Mouse (Mus musculus) cerebellum, postnatal 36 days (tissue): ENCODE measurements around the gene Trim46.

ENCODE experiments used
- DNase-seq, 2 experiments: peaks; one replicate each; pipeline ENCODE4 v3.0.0; 2021 to 2022; ENCODE audit warnings: mixed read lengths in 2 of 2

Trim46 gene

DNA sequence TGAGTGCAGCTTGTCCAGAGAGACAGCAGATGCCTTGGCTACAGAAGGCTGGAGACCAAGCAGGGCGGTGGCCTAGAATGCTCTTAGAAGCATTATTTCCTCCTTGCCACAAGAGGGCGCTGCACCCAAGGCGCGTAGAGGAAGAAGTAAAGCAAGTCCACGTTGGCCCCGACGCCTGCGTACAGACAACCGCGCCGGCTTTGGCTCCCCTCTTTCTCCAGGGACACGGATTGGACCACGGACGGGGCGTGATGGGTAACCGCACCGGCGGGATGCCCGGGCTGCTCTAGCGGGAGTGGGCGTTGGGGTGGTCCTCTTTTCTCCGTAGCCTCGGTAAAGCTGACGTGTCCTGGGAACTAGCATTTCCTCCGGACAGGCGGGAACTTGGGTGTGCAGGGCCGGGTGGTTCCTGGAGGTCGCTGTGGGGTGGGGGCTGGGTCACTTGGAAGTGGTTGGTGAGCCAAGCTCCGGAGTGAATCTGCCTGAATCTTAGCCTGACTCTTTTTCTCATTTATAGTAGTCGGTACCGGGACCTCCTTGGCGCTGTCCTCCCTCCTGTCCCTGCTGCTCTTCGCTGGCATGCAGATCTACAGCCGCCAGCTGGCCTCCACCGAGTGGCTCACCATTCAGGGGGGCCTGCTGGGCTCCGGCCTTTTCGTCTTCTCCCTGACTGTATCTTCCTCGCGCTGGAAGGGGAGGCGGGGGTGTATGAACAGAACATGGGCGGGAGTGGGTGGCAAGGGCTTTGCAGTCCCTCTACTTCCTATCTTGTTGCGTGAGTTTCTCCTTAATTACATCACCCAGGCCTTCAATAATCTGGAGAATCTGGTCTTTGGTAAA, at the start of gene Trim46:
Gene Trim46, minus strand, starts transcription at position 49 of the 840 bp plus-strand sequence.
- DNase-seq, result peak; percentile 92 to 94

DNA sequence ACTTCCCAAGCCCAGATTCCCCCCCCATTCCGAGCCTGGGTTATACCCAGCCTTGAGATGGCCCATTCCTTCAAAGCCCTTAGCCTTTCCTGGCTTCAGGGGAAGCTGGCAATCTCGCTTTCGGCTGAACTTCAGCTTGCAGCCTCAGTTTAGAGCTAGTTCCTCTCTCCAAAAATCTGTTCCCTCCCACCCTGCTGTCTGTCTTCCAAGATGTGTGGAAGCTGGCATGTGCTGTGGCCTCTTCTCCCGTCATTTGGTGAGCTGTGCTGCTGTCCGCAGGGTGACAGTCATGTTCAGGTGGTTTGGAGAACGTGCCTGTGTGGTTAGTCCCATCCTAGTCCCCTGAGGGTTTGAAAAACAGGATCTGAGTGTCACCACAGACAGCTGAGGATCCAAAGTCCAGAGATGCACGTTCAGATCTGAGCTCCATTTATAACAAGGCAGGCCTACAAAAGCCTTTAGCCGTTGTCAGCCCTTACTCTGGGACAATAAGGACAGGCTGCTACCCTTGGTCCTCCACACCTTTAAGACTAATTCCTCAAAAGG, 49.6 kb upstream of the Trim46 start:
- no peak for DNase-seq

DNA sequence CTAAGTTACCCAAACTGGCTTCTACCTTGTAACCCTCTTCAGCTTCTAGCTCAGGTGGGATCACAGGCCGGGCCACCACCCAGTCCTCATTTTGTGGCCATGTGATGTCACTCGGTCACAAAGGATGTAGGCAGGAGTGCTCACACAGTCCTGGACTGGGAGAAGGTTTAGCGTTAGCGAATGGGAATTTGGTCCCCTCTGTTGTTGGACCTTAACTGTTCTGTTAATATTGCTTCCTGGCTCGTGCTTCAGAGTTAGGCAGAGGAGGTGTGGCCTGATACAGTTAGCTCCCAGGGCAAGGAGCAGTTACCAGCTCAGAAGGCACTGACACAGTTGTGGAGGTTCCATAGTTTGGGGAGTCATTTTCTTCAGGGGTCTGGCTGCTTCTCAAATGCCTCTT, 48.1 kb upstream of the Trim46 start:
- DNase-seq, result no peak

DNA sequence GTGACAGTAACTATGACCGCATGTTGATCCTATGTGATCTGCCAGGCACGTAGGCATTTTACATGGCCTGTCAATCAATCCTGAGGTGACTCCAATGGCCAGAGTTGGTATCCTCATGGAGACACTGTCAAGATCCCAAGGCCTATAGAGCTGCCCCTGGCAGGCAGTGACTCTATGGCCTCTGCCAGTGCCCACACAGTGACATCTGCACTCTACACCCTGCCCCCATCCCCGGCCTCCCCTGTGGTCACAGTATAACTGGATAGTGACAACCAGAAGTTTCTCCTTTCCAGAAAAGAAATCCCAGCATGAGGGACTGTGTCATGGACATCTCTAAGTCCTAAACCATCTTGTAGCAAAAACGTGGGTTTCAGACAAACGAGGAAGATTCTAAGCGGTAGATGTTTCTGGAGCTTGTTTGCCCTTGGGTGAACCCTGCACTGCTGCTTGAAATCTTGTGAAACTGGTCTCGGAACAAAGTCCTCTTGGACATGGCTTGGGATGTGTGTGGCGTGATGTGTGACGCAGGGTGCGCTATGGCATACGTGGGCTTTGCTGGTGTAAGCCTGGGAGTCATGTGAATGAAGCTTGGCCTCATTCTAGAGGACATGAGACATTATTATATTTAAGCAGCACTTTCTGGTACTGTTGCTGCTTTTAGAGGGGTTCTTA, 47.3 kb upstream of the Trim46 start:
- DNase-seq, result no peak

DNA sequence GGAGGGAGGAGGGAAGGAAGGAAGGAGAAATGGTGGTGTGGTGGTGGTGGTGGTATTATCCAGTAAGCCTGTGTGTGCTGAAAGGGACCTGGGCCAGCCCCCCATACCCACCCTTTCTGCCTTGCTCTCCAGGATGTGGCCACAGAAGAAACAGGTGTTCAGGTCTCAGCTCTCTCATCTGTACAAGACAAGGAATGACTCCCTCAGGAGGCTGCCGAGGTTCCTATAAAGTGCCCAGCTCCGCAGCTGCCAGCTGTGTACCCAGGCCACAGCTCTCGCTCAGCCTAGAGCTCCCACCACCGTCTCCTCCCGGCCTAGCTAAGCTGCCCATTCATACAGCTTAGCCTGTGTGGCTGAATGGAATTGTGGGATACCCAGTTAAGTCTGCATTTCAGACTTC, 46.2 kb upstream of the Trim46 start:
- DNase-seq, result no peak

DNA sequence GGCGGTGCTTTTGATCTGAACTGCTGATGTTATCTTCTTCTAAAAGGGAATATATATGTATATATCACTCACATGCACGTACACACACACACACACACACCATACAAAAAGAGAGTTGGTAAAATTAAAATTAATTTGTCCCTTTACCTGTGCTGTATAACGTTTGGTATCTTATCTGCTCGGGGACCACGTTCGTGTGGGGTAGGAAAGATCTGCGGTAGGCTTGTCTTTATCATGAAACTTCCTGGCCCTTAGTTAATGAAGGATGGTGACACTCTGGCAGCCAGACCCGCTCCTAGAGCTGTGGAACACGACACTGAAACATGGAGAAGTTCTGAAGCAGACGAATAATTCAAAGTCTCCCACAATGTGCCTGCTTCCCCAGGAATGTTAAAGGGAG, 45.8 kb upstream of the Trim46 start:
- no peak for DNase-seq

DNA sequence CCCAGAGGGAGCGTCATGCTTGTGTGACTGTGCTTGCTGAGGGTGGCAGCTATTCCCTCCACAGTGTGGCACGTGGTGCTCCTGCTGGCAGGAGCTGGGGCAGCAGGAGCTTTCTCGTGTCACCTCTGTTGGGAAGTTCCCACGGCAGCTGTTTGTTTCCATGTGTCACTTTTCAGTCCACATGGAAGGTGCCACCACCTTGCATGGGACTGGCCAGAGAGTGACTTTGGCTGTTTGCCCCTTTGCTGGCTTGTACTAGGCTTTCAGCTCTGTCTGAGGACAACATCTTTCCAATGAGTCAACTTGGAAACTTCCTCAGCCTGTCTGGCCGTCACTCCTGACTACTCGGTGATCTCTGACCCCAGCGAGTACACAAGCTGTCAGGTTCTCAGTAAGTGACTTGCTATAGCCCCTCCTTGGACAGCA, 42.4 kb upstream of the Trim46 start:
- DNase-seq, result no peak

DNA sequence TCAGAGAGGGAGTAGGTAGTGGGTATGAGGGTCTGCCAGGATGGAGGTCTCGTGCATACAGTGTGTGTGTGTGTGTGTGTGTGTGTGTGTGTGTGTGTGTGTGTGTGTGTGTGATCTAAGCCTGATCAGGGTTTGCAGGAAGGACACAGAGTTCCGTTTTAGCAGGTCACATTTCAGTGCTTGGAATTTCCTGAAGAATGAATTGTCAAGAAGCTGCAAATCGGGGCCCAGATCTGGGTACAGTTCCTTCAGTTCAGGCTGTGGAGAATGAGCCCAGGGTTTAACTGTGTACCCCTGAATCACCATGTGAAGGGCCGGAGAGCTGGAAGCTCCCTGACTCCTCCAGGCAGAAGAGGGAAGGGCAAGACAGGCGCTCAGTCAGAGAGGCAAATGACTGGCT, 41.2 kb upstream of the Trim46 start:
- DNase-seq, result no peak

DNA sequence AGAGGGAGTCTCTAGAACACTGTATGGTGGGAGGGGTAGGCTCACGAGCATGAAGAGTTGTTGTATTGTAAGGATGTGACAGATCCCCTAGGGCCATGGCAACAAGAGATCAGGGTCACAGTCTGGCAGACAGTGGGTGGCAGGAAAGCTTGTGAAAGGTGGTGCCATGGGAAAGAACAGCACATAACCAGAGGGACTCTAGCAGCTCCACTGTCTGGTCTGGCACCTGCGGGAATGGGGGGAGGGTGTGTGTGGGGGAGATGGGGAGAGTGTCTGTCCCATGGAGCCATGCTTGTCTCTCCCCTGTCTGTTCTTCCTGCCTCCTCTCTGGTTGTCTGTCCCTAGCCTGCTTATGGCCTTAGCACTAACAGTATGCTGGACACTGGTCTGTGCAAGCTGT, 39.4 kb upstream of the Trim46 start:
- DNase-seq, result no peak

DNA sequence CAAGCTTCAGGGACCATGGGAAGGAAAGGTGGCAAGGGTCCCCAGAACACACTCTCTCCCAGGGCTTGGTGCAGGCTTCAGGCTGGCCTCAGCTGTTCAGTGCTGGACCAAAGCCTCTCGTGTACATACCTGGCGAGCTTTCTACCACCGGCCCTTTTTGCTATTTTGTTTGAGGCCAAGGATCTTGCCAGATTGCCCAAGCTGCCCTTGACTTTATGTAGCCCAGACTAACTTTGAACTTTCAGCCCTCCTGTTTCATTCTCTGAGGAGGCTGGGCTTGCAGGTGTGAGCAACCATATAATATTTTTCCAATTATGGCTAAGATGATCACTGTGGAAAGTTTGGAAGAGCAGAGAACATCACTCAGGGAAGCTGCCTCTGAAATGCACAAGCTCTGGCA, 38.2 kb upstream of the Trim46 start:
- no peak for DNase-seq

DNA sequence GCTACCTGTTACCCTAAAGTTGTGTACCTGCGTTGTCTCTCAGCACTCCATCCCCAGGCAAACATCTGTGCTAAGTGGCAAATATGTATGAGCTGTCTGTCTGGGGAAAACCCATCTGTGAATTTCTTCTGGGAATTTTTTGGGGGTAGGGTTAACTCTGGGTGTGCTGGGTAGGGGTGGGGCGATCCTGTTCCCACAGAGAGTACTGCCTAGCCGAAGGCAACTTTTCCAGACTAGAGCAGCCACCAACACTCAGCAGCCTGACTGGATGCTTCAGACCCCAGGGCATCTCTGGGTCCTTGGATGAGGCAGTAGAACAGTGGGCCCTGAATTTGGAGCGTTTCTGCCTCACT, 36.2 kb upstream of the Trim46 start:
- no peak for DNase-seq

DNA sequence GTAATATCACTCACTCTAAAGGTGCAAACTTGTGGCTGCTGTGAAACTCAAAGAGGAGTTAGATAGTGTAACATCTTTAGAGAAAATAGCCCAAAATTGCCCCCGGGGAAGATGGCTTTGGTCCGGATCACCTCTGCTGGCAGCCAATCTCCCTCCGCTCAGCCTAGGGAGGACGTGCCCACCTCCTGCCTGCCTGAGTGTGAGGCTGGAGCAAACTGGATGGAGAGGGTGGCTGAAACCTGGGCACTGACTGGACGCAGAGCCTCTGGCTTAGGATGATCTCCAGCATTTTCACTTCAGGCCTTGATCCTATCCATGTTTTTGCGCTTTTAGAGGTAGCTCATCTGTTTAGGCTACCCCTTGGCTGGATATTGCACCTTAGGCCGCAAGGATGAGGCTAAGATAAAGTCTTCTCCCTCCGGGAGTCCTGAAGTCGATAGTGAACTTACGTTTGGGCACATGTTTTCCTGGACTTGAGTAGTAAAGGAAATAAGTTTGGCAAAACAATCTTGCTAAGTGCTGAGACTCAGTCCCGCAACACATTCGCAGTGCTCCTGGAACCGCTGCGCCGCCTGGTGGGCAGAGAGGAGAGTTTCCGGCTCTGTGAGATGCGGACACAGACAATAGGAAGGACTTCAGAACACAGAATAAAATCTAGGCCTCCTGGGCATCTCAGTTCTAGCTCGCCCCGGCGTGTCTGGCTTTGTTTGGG, 35.6 kb upstream of the Trim46 start:
- peak; percentile 88 to 89 for DNase-seq

DNA sequence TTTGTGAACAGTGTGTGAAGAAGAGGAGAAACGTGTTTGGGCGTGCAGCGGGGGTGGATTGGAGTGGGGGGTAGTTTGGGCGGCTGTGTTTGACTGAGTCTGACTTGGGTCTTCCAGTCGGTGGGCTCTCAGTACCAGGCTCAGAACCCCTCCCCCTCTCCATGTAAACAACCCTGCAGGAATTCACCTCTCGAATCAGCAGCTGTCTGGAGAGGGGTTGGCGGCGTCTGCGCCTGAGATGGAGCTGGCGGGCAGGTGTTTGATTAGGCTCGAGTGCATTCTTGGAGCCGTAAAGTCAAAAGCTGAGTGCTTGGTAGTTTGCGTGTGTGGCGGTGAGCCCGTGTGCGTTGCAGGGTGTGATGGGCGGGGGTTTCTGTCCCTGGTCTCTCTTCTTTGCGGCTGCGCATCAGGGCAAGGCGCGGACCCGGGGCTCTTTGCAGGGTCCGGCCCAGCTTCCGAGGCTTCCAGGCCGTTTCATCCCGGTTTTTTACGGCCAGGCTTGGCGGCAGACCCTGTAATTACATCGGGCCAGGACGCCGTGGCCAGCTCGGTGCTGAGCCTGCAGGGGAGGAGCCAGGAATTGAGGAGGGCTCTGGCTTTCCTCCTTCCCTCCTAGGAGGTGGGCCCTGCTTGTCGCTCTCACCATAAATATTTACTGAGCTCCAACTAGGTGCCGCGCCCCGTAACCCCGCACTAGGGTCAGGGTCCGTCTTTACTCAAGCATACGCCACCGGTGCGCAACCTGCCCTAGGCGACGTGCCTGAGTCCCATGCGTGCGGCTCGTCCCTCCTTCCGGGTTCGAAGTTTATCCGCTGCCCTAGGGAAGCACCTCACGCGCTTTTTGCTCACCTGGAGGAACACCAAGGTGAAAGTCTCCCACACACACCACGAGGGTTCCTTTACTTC, 34.8 kb upstream of the Trim46 start, which contains the start of gene Efna1:
Gene Efna1, minus strand, starts transcription at position 537 of the 906 bp plus-strand sequence.
- DNase-seq, result peak; percentile 37 to 44

DNA sequence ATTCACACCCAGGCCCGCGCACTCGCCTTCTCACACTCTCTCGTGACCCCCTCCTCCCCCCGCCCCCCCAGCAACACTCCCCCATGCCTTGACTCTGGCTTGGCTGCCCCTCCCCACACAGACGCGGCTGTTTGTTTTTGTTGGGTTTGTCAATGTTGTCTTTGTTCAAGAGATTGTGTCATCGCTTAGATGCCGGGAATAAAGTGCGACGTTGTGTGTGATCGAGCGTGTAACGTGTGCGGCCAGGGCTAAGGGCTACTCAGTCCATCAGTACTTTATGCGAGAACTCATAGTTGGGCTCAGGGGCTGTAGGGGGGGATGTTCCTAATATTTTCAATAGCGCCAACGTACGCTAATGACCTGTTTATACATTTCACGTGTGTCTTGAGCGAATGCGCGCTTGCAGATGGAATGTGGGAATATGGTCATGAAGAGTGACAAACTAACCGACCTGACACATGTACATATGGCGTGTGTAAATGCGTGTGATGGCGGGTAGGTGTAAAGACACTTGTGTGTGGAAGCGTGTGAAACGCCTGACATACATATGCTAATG, 34.0 kb upstream of the Trim46 start:
- peak; percentile 16 to 35 for DNase-seq

DNA sequence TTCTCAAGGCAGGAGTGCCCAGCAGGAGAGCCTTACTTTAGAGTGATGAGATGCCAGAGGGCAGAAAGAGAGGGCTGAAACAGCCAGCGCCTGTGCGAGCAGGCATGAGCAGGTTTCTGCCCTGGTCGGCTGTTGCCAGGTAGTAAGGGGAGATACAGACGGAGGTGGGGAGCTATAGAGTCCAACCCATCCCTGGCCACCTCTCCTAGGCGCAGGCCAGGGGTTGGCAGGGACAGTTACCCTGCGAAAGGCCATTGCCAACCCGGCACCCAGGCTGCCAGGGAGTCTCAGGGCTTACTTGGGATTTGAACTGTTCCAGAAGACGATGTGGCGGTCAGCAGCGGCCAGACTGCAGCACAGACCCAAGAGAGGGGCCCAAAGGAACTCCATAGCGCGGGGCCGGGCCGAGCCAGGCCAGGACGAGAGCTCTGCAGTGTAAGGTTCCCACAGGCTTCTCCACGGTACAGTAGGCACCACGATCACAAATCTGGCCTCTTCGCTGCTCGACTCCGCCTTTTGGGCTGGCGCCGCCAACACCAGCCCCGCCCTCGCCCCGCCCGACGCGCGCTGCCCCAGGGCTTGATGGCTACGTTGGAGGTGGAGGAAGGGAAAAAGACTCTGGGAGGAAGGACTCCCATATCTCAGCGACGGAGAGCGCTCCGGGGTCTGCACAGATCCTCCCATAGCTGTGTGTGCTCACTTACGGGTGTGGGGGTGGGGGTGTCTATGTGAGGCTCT, 33.2 kb upstream of the Trim46 start:
- DNase-seq, result peak; percentile 86 to 88

DNA sequence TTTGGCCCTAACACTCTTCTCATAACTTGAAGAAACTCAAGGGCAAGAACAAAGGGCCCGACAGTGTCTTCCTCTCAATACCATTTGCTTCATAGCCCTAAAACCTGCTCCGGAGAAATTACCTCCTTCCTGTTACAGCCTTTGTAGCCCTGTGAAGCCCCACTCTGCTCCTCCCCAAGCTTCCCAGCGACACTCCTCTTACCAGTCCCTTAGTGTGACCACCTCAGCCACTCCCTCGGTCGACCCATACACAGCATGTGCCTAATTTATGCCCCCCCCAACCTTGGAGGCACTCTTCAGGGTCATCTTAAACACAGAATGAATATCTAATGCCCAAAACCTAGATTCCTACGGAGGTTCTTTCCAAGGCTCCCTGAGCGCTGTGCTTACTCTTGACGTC, 32.5 kb upstream of the Trim46 start:
- no peak for DNase-seq

DNA sequence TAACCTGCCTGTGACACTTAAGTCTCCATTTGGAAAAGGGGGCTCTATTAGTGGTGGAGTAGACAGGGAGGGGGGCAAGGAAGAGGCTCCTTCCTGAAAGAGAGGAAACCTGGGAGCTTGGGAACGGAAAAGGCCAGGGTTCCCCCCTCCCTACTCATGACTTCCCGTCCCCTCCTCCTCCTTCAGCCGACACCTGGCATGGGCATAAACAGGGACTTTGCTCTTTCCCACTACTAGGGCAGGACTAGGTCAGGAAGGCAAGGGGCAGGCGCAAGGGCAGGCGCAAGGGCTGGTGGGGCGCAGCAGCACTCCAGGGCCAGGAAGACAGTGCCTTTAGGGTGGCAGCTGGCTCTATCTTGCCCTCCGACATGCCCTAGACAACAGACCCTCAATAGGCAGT, 32.0 kb upstream of the Trim46 start:
- peak in 1 of 2 experiments; percentile 17 for DNase-seq

DNA sequence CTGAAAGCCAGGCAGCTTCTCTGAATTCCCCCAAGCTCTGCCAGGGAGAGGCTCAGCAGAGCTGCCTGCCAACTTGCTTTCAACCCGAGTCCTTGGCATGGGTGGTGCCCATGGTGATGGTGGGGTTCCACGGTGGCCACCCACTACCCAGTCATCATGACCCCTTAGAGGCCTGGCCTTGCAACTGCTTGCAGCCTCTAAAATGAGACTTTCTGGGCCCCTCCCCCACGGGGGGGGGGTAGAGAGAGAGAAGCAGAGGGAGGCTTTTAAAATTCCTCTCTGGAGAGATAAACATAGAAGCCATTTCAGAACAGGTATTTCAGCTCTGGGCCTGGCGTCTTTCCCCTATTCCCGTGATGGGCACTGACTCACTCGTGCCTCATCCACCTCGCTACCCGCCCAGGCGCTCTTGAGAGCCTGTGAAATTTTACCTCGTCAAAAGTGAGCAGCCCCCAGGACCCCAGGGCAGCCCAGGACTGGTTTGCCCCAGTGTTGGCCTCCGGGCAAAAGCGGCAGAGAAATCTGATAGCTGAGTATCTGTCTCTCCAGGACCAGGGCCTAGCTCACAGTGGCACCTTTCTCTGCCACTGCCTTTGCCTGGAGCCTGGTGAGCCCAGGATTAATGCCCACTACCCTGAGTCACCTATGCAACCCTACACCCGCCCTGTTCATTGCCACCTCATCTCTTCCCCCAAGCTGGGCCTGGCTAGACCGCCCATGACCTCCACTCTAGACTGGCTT, 31.3 kb upstream of the Trim46 start:
- DNase-seq, result peak; percentile 19 to 20

DNA sequence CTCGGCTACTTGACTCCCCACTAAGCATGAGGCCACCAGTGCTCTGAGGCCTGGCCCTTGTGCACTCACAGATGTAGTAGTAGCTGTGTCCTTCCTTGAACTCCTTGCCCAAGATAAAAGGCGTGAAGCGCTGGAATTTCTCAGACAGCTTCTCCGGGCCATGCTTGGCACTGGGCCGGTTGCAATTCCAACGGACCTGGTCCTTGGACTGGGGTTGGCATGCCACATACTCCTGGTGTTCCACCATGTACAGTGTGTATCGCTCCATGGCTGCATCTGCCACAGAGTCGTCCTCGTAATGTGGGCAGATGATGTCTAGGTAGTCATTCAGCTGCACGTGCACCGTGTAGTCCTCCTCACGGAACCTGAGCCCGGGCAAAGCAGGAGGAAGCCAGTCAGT, 30.0 kb upstream of the Trim46 start:
- no peak for DNase-seq

DNA sequence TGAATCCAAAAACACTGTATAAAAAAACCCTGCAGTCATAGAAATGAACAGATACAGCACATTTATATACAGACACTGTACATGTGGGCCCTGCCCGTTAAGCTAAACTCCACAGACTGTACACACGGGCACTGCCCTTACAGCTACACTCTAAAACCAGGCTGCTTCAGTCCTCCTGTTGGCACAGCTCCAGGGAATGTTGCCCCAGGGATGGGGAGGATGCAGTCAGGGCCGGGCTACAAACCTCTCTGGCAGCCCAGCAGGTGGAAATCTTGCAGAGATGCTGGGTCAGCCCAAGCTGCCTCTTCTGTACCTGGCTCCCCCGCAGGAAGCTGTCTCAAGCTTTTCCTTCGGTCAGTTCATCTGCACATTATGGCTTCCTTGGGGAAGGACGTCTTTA, 25.7 kb upstream of the Trim46 start:
- peak; percentile 36 to 37 for DNase-seq
